Mouse (Mus musculus): ENCODE results near the gene C330007P06Rik. TPM values are rescaled to one million over a fixed set of nuclear protein-coding genes. Genes with fewer than 3 reads are reported as not detected.
A peak's percentile ranks its signal among the peaks of the same experiment; 100 is the strongest.

Gene C330007P06Rik
- polyA plus RNA-seq, 1 experiment from 2014 or later: 32.2 TPM

GRCm38 (mm10) chrX:36847152-36847551, 26.8 kb downstream of the C330007P06Rik start:
- ATAC-seq (replicated peaks; ENCODE audit: low FRiP score): no peak
- Histone ChIP-seq H3K4me2 (no peak overlapping the region), H3K9me3 (ENCODE audit: control insufficient read depth, low read length) (no peaks in the 10 kb centered on the region), H3K36me3 (ENCODE audit: control insufficient read depth, insufficient read depth, low read length) (no peaks in the 10 kb centered on the region), H3K4me3 (ENCODE audit: low read depth, low read length) (no peak overlapping the region), H3K27ac (ENCODE audit: low read depth, low read length) (no peak overlapping the region), H3K9ac (ENCODE audit: low read depth, low read length) (no peak overlapping the region), H3K4me1 (replicated peaks; ENCODE audit: control insufficient read depth, insufficient read depth, low read length) (no peaks in the 10 kb centered on the region), H3K27me3 (replicated peaks; ENCODE audit: control insufficient read depth, insufficient read depth, low read length) (no peaks in the 10 kb centered on the region)
- WGBS: 79% methylated on average over 1 of the region's 1 CpGs
- DNase-seq (ENCODE audit: low spot score): no peak

DNA sequence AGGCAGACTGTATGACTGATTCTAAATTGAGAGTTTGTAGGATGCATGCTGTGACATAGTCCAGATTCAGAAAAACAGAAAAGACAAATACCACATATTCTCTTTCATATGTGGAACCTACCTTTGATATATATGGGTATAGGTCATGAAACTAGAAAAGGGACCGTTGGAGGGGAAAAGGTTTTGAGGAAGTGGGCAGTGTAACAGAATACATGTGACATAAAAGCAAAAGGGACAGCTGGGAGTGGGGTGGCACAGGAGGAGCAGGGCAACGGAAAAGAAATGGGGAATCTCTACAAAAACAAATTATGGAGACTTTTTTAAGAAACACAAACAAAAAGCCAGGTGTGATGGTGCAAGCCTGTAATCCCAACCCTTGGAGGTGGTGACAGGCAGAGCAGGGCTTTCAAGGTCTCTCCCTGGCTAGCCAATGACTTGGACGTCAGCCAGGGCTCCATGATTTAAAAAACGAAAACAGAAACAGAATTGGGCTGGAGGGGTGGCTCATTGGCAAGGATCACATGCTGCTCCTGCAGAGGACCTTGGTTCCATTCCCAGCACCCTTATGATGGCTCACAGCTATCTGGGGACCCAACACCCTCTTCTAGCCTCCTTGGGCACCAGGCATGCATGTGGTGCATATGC, 30.4 kb downstream of the C330007P06Rik start:
- no peaks in the 10 kb centered on the region for H3K9me3 ChIP-seq (ENCODE audit: control insufficient read depth, low read length)
- H3K9ac ChIP-seq (ENCODE audit: low read depth, low read length): no peak overlapping the region
- H3K36me3 ChIP-seq (ENCODE audit: control insufficient read depth, insufficient read depth, low read length): no peaks in the 10 kb centered on the region
- H3K4me1 ChIP-seq (replicated peaks; ENCODE audit: control insufficient read depth, insufficient read depth, low read length): no peaks in the 10 kb centered on the region
- ATAC-seq (replicated peaks; ENCODE audit: low FRiP score) (no peak), DNase-seq (ENCODE audit: low spot score) (no peak)
- no peaks in the 10 kb centered on the region for H3K27me3 ChIP-seq (replicated peaks; ENCODE audit: control insufficient read depth, insufficient read depth, low read length)
- no peak overlapping the region for H3K4me3 ChIP-seq (ENCODE audit: low read depth, low read length)
- no peak overlapping the region for H3K4me2 ChIP-seq
- H3K27ac ChIP-seq (ENCODE audit: low read depth, low read length): no peak overlapping the region
- 67% methylated on average over 4 of the region's 4 CpGs for WGBS

- ATAC-seq (replicated peaks; ENCODE audit: low FRiP score): no peak
- 65% methylated on average over 6 of the region's 6 CpGs for WGBS
- DNase-seq (ENCODE audit: low spot score): no peak
- Histone ChIP-seq H3K4me2 (no peak overlapping the region), H3K27ac (ENCODE audit: low read depth, low read length) (no peak overlapping the region), H3K36me3 (ENCODE audit: control insufficient read depth, insufficient read depth, low read length) (no peaks in the 10 kb centered on the region), H3K4me1 (replicated peaks; ENCODE audit: control insufficient read depth, insufficient read depth, low read length) (no peaks in the 10 kb centered on the region), H3K4me3 (ENCODE audit: low read depth, low read length) (no peak overlapping the region), H3K9ac (ENCODE audit: low read depth, low read length) (no peak overlapping the region), H3K9me3 (ENCODE audit: control insufficient read depth, low read length) (no peaks in the 10 kb centered on the region), H3K27me3 (replicated peaks; ENCODE audit: control insufficient read depth, insufficient read depth, low read length) (no peaks in the 10 kb centered on the region)
These were observed 32.2 kb downstream of the C330007P06Rik start for GRCm38 (mm10) chrX:36841698-36842097.

DNA sequence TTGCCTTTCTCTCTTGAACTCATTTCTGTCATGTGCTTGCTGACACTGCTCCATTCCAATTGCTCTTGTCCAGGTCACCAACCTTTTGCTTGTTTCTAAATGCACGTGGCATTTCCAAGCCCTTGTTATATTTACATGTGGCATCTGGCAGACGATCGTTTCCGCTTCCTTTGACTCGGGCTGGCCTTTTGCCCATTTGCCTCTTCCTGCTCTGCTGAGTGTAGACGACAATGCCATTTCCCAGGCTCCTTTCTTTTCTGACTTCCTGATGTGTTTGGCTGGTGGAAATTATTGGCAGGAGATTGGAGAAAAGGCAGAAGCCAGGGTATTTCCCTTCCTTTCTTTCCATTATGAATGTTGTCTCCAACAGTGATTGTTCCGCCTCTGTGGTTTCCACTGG, 34.5 kb downstream of the C330007P06Rik start:
- ATAC-seq (replicated peaks; ENCODE audit: low FRiP score): no peak
- Histone ChIP-seq H3K4me3 (ENCODE audit: low read depth, low read length) (no peak overlapping the region), H3K27me3 (replicated peaks; ENCODE audit: control insufficient read depth, insufficient read depth, low read length) (no peaks in the 10 kb centered on the region), H3K9me3 (ENCODE audit: control insufficient read depth, low read length) (no peaks in the 10 kb centered on the region), H3K36me3 (ENCODE audit: control insufficient read depth, insufficient read depth, low read length) (no peaks in the 10 kb centered on the region), H3K4me1 (replicated peaks; ENCODE audit: control insufficient read depth, insufficient read depth, low read length) (no peaks in the 10 kb centered on the region), H3K27ac (ENCODE audit: low read depth, low read length) (no peak overlapping the region), H3K4me2 (no peak overlapping the region), H3K9ac (ENCODE audit: low read depth, low read length) (no peak overlapping the region)
- DNase-seq (ENCODE audit: low spot score): no peak
- WGBS: 76% methylated on average over 7 of the region's 7 CpGs

GRCm38 (mm10) chrX:36837069-36837676, 36.7 kb downstream of the C330007P06Rik start:
- Histone ChIP-seq H3K27ac (ENCODE audit: low read depth, low read length) (no peak overlapping the region), H3K4me3 (ENCODE audit: low read depth, low read length) (no peak overlapping the region), H3K36me3 (ENCODE audit: control insufficient read depth, insufficient read depth, low read length) (no peaks in the 10 kb centered on the region), H3K9me3 (ENCODE audit: control insufficient read depth, low read length) (no peaks in the 10 kb centered on the region), H3K4me2 (no peak overlapping the region), H3K27me3 (replicated peaks; ENCODE audit: control insufficient read depth, insufficient read depth, low read length) (no peaks in the 10 kb centered on the region), H3K9ac (ENCODE audit: low read depth, low read length) (no peak overlapping the region), H3K4me1 (replicated peaks; ENCODE audit: control insufficient read depth, insufficient read depth, low read length) (no peaks in the 10 kb centered on the region)
- ATAC-seq (replicated peaks; ENCODE audit: low FRiP score) (no peak), DNase-seq (ENCODE audit: low spot score) (no peak)
- WGBS: 55% methylated on average over 6 of the region's 6 CpGs

GRCm38 (mm10) chrX:36833397-36834084, 40.4 kb downstream of the C330007P06Rik start:
- Histone ChIP-seq H3K27ac (ENCODE audit: low read depth, low read length) (no peak overlapping the region), H3K9me3 (ENCODE audit: control insufficient read depth, low read length) (no peaks in the 10 kb centered on the region), H3K9ac (ENCODE audit: low read depth, low read length) (no peak overlapping the region), H3K36me3 (ENCODE audit: control insufficient read depth, insufficient read depth, low read length) (no peaks in the 10 kb centered on the region), H3K4me3 (ENCODE audit: low read depth, low read length) (no peak overlapping the region), H3K27me3 (replicated peaks; ENCODE audit: control insufficient read depth, insufficient read depth, low read length) (no peaks in the 10 kb centered on the region), H3K4me1 (replicated peaks; ENCODE audit: control insufficient read depth, insufficient read depth, low read length) (no peaks in the 10 kb centered on the region), H3K4me2 (peak overlapping the region; percentile 40)
- WGBS: 29% methylated on average over 19 of the region's 19 CpGs
- DNase-seq (ENCODE audit: low spot score): peak; percentile 64
- no peak for ATAC-seq (replicated peaks; ENCODE audit: low FRiP score)

DNA sequence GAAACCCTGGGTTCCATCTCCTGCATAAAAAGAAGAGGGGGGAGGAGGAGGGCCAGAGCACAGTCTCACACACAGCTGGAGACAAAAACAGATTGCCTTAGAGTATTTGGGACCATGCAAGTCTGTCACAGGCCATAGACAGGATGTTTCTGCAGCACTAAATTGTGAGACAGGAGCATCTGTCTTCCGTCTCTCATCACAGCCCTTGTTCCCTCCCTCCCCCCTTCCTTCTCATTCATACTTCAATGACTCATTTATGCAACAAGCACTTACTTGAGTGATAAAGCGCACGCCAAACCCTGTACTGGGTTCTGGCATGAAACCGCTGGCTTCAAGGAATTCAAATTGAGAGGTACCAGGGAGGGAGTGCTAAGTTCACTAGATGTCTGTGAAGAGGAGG, 42.3 kb downstream of the C330007P06Rik start:
- Histone ChIP-seq H3K27me3 (replicated peaks; ENCODE audit: control insufficient read depth, insufficient read depth, low read length) (no peaks in the 10 kb centered on the region), H3K36me3 (ENCODE audit: control insufficient read depth, insufficient read depth, low read length) (no peaks in the 10 kb centered on the region), H3K27ac (ENCODE audit: low read depth, low read length) (no peak overlapping the region), H3K9me3 (ENCODE audit: control insufficient read depth, low read length) (no peaks in the 10 kb centered on the region), H3K4me2 (no peak overlapping the region), H3K4me3 (ENCODE audit: low read depth, low read length) (no peak overlapping the region), H3K9ac (ENCODE audit: low read depth, low read length) (no peak overlapping the region), H3K4me1 (replicated peaks; ENCODE audit: control insufficient read depth, insufficient read depth, low read length) (no peaks in the 10 kb centered on the region)
- DNase-seq (ENCODE audit: low spot score) (no peak), ATAC-seq (replicated peaks; ENCODE audit: low FRiP score) (no peak)
- 68% methylated on average over 4 of the region's 4 CpGs for WGBS

DNA sequence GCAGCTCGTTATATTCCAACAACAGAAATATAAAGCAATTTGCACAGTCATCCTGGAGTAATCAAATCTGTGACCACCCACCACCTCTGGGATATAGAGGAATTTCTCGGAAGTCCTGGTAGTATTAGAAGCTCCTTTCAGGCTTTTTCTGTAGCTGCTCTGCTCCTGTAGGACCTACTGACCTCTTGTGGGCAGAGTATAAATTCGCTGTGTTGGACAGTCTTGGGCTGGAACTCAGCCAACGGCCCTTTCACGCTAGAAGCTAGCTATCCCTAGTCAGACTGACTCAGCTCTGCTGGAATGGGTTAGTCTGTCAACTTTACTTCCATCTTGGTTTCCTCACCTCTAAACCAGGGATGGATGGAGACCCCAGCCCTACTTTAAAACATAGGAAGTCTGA, 43.6 kb downstream of the C330007P06Rik start:
- Histone ChIP-seq H3K4me3 (ENCODE audit: low read depth, low read length) (no peak overlapping the region), H3K36me3 (ENCODE audit: control insufficient read depth, insufficient read depth, low read length) (no peaks in the 10 kb centered on the region), H3K9ac (ENCODE audit: low read depth, low read length) (no peak overlapping the region), H3K27ac (ENCODE audit: low read depth, low read length) (no peak overlapping the region), H3K27me3 (replicated peaks; ENCODE audit: control insufficient read depth, insufficient read depth, low read length) (no peaks in the 10 kb centered on the region), H3K4me1 (replicated peaks; ENCODE audit: control insufficient read depth, insufficient read depth, low read length) (no peaks in the 10 kb centered on the region), H3K4me2 (no peak overlapping the region), H3K9me3 (ENCODE audit: control insufficient read depth, low read length) (no peaks in the 10 kb centered on the region)
- ATAC-seq (replicated peaks; ENCODE audit: low FRiP score) (no peak), DNase-seq (ENCODE audit: low spot score) (no peak)
- WGBS: 53% methylated on average over 5 of the region's 5 CpGs

GRCm38 (mm10) chrX:36826873-36827272, 47.0 kb downstream of the C330007P06Rik start:
- no peaks in the 10 kb centered on the region for H3K9me3 ChIP-seq (ENCODE audit: control insufficient read depth, low read length)
- no peaks in the 10 kb centered on the region for H3K27me3 ChIP-seq (replicated peaks; ENCODE audit: control insufficient read depth, insufficient read depth, low read length)
- H3K4me2 ChIP-seq: no peak overlapping the region
- H3K4me1 ChIP-seq (replicated peaks; ENCODE audit: control insufficient read depth, insufficient read depth, low read length): no peaks in the 10 kb centered on the region
- H3K36me3 ChIP-seq (ENCODE audit: control insufficient read depth, insufficient read depth, low read length): no peaks in the 10 kb centered on the region
- 81% methylated on average over 5 of the region's 5 CpGs for WGBS
- no peak overlapping the region for H3K9ac ChIP-seq (ENCODE audit: low read depth, low read length)
- DNase-seq (ENCODE audit: low spot score): no peak
- ATAC-seq (replicated peaks; ENCODE audit: low FRiP score): no peak
- H3K27ac ChIP-seq (ENCODE audit: low read depth, low read length): no peak overlapping the region
- no peak overlapping the region for H3K4me3 ChIP-seq (ENCODE audit: low read depth, low read length)
